Mouse (Mus musculus) layer of hippocampus, adult 2 months (tissue): ENCODE results near the gene Psmg3. TPM values are rescaled to one million over a fixed set of nuclear protein-coding genes. Genes with fewer than 3 reads are reported as not detected.

Experiments
- DNase-seq, 2 experiments: peaks; one replicate each; pipeline ENCODE4 v3.0.0; 2022; ENCODE audit warnings: low spot score in 2 of 2
- H3K27ac ChIP-seq: fragments of 200-600 bp; 2 replicates; pipeline ENCODE4 v1.8.1; 2022
- H3K4me3 ChIP-seq: fragments of 200-600 bp; 2 replicates; pipeline ENCODE4 v1.8.1; 2022; ENCODE audit warnings: mild to moderate bottlenecking
- CTCF ChIP-seq: fragments of 200-600 bp; conservative IDR thresholded peaks from 2 replicates; pipeline ENCODE4 v1.8.1; 2022; ENCODE audit warnings: antibody characterized with exemption, mild to moderate bottlenecking, moderate library complexity
- total RNA-seq, 2 experiments: library from RNA; stranded (reverse); gene quantifications; 2 replicates each; pipeline ENCODE4 v1.2.3; 2021

Psmg3 gene
- total RNA-seq, 2 experiments from 2014 or later = 20.1 to 20.3 TPM

- no peak for TF ChIP-seq CTCF
- Histone ChIP-seq H3K4me3 (no peak overlapping the region), H3K27ac (no peak overlapping the region)
- no peak for DNase-seq
Observed at GRCm38 (mm10) chr5:139811677-139812397, 14.8 kb downstream of the Psmg3 start.

- peak; percentile 52 for TF ChIP-seq CTCF
Observed at GRCm38 (mm10) chr5:139809397-139809796, 17.3 kb downstream of the Psmg3 start.

DNA sequence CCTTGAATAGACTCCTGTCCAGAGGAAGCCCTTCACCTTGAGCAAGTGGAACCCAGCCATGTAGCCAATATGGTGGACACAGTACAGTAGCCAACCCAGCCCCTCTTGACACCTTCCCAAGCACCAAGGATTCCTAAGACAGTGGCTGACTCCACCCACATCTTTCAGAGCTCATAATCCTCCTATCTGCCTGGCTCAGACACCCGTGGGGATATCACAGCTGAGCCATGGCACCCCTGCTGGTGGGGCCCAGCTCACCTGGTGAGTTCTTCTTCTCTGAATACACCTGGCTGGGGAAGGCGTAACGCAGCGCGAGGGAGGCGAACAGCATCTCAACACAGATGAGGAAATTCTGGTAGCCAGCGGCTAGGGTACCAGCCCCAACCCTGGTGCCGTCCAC is 20.8 kb downstream of the Psmg3 start:
- DNase-seq = no peak
- Histone ChIP-seq H3K27ac (no peak overlapping the region), H3K4me3 (no peak overlapping the region)
- no peak for TF ChIP-seq CTCF

More at GRCm38 (mm10) chr5:139809397-139809796, 17.3 kb downstream of the Psmg3 start:
- DNase-seq = no peak
- H3K27ac ChIP-seq = no peak overlapping the region
- no peak overlapping the region for H3K4me3 ChIP-seq

GRCm38 (mm10) chr5:139804573-139805111 is 22.0 kb downstream of the Psmg3 start:
- TF ChIP-seq CTCF = no peak
- DNase-seq = no peak
- H3K27ac ChIP-seq = no peak overlapping the region
- no peak overlapping the region for H3K4me3 ChIP-seq

- DNase-seq = no peak
- no peak overlapping the region for H3K27ac ChIP-seq
- no peak overlapping the region for H3K4me3 ChIP-seq
- no peak for TF ChIP-seq CTCF
Observed at GRCm38 (mm10) chr5:139804107-139804551, 22.6 kb downstream of the Psmg3 start.

DNA sequence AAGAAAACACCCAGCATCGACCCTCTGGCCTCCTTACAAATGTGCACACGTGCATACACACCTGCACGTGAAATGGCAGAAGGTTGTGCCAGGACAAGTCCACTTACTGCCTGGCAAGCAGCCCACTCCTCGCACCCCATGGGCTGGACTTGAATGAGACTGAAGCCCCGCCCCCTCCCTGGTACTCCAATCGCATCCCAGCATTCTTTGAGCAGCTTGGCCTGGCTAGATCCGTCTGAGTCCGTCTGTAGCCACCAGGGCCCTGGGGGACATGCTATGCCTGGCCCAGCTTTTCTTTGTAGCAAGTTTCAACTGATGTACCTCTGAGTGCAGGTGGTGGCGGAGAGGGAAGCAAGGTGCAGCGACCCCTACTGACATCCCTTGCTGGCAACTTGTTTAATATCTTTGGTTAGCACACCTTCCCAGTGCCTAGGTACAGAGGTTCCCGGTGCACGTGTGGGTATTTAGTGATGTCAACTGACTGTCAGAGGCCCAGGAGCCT is 23.0 kb downstream of the Psmg3 start:
- peak; percentile 58 for TF ChIP-seq CTCF
- Histone ChIP-seq H3K27ac (no peak overlapping the region), H3K4me3 (no peak overlapping the region)
- DNase-seq = no peak

- DNase-seq = no peak
- TF ChIP-seq CTCF = no peak
- no peak overlapping the region for H3K4me3 ChIP-seq
- H3K27ac ChIP-seq = no peak overlapping the region
Observed at GRCm38 (mm10) chr5:139803165-139803564, 23.5 kb downstream of the Psmg3 start.

- Histone ChIP-seq H3K27ac (no peak overlapping the region), H3K4me3 (no peak overlapping the region)
- no peak for DNase-seq
- no peak for TF ChIP-seq CTCF
Observed at GRCm38 (mm10) chr5:139801880-139802279, 24.8 kb downstream of the Psmg3 start.

- no peak overlapping the region for H3K4me3 ChIP-seq
- no peak for DNase-seq
- TF ChIP-seq CTCF = no peak
- no peak overlapping the region for H3K27ac ChIP-seq
Observed at GRCm38 (mm10) chr5:139801231-139801630, 25.5 kb downstream of the Psmg3 start.

DNA sequence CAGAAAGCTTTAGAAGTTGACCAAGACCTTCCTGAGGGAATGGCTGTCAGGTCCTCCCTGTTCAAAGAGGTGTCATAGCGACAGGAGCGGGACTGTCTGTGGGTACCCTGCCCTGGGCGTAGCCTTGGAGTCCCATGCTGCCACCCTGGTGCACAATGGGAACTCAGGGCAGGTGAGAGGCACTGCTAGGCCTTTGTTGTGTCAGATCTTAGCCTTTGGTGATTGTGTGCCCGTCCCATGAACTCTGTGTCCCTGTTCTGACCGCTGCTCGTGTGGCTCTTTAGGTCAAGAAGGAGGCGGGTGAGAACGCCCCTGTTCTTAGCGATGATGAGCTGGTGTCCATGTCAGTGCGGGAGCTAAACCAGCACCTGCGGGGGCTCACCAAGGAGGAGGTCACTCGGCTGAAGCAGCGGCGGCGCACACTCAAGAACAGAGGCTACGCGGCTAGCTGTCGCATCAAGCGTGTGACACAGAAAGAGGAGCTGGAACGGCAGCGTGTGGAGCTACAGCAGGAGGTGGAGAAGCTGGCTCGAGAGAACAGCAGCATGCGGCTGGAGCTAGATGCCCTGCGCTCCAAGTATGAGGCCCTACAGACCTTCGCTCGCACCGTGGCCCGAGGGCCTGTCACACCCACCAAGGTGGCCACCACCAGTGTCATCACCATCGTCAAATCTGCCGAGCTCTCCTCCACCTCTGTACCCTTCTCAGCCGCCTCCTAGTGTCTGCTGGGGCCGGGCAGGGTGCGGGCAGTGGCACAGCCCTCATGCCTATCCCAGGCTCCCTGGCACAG is 26.7 kb downstream of the Psmg3 start:
- TF ChIP-seq CTCF = no peak
- Histone ChIP-seq H3K27ac (no peak overlapping the region), H3K4me3 (no peak overlapping the region)
- no peak for DNase-seq

DNA sequence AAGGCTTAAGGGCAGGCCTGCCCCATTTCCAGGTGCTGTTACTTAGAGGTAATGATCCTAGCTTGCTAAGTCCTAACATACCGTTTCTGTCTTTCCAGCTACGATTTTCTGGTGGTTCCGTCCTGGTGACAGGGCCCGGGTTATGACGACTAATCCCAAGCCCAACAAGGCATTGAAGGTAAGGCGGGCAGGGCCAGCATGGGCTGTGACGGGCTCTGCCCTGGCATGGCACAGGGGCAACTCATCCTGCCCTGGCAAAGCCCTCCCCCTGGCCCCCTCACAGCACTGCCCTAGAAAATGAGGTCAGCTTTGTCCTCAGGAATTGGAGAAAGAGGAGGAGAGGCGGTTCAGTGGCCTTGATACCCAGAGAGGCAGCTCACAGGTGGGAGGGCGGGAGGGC is 27.6 kb downstream of the Psmg3 start:
- H3K27ac ChIP-seq = no peak overlapping the region

GRCm38 (mm10) chr5:139798168-139798900 is 28.4 kb downstream of the Psmg3 start:
- DNase-seq = no peak
- TF ChIP-seq CTCF = no peak
- Histone ChIP-seq H3K4me3 (peak overlapping the region; percentile 45), H3K27ac (peak overlapping the region; percentile 86)

More for the DNA sequence above, 27.6 kb downstream of the Psmg3 start:
- DNase-seq = no peak
- no peak overlapping the region for H3K4me3 ChIP-seq
- TF ChIP-seq CTCF = no peak
